8 mouse cellular contexts compared by ENCODE assay signal in the genomic region with DNA sequence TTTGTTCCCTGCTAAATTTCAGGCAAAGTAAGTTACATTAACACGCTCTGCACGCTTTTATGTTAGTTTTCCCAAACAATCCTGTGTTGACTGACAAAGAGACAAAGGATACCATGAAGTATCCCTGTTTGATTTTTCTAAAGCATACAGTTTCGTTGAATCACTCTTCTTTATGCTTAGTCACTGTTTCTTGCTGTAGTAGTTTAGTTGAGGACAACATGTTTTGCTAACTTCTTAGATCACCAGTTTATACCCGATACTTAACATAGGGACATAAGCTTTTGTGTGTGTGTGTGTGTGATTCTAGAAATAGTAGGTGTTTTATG. TPM values are rescaled to one million over a fixed set of nuclear protein-coding genes. Genes with fewer than 3 reads are reported as not detected.
A peak's percentile ranks its signal among the peaks of the same experiment; 100 is the strongest.
DNase-seq lines count a peak whose midpoint lies in the region; ATAC-seq and TF ChIP-seq lines count a peak whose summit lies in the region.

No protein-coding gene starts in this region.

- H3K27ac ChIP-seq in layer of hippocampus, adult 2 months = peak overlapping the region; percentile 100; the same call in 1 of the 2 replicates
- peak overlapping the region; percentile 98 for H3K27ac ChIP-seq in hindbrain, embryonic 15.5 days (replicated peaks)
- H3K27ac ChIP-seq in midbrain, postnatal 0 days (ENCODE audit: low read depth, low read length) = no peak overlapping the region

- no peak for DNase-seq in layer of hippocampus, adult 2 months (ENCODE audit: low spot score in 2 of 2)
- no peak for DNase-seq in layer of hippocampus, adult 11-12 months (ENCODE audit: low spot score)
- DNase-seq in c-Kit-negative CD71-positive TER-119-positive erythroid progenitor cells, embryonic 14.5 days (ENCODE audit: low read depth, low spot score) = peak; percentile 63
- no peak for DNase-seq in midbrain, postnatal 0 days (ENCODE audit: low spot score)
- DNase-seq in urinary bladder, postnatal 10 days (ENCODE audit: low spot score) = no peak
- no peak for DNase-seq in right cerebral cortex, postnatal 36 days (ENCODE audit: low spot score in 2 of 2)
- no peak for DNase-seq in kidney, postnatal 25 days

- no peaks in the 10 kb centered on the region for H3K9me3 ChIP-seq in hindbrain, embryonic 15.5 days
- no peaks in the 10 kb centered on the region for H3K9me3 ChIP-seq in midbrain, postnatal 0 days (ENCODE audit: low read length)

- peak overlapping the region; percentile 94 for H3K9ac ChIP-seq in hindbrain, embryonic 15.5 days
- H3K9ac ChIP-seq in midbrain, postnatal 0 days (replicated peaks; ENCODE audit: low read length, poor library complexity, severe bottlenecking) = no peak overlapping the region

- H3K27me3 ChIP-seq in hindbrain, embryonic 15.5 days = no peaks in the 10 kb centered on the region
- H3K27me3 ChIP-seq in midbrain, postnatal 0 days (ENCODE audit: insufficient read depth, low read length) = no peaks in the 10 kb centered on the region

- H3K4me3 ChIP-seq in layer of hippocampus, adult 2 months = peak overlapping the region; percentile 88
- peak overlapping the region; percentile 96 for H3K4me3 ChIP-seq in hindbrain, embryonic 15.5 days
- H3K4me3 ChIP-seq in midbrain, postnatal 0 days (ENCODE audit: low read depth, low read length) = peak overlapping the region; percentile 96

- peaks cover 10% of the 10 kb centered on the region; the same call in 1 of the 2 replicates for H3K4me1 ChIP-seq in hindbrain, embryonic 15.5 days (replicated peaks)
- peaks cover 4% of the 10 kb centered on the region; the same call in 1 of the 2 replicates for H3K4me1 ChIP-seq in midbrain, postnatal 0 days (ENCODE audit: insufficient read depth, low read length)

- H3K4me2 ChIP-seq in hindbrain, embryonic 15.5 days = peak overlapping the region; percentile 81
- H3K4me2 ChIP-seq in midbrain, postnatal 0 days (ENCODE audit: low read depth, low read length, poor library complexity, severe bottlenecking) = peak overlapping the region; percentile 83

- ATAC-seq in hindbrain, embryonic 15.5 days (ENCODE audit: low FRiP score, low read depth) = no peak
- no peak for ATAC-seq in midbrain, postnatal 0 days (ENCODE audit: low FRiP score)

- no peaks in the 10 kb centered on the region for H3K36me3 ChIP-seq in hindbrain, embryonic 15.5 days
- no peaks in the 10 kb centered on the region for H3K36me3 ChIP-seq in midbrain, postnatal 0 days (ENCODE audit: insufficient read depth, low read length)

- no peak for TF ChIP-seq CTCF in layer of hippocampus, adult 2 months (conservative IDR thresholded peaks at IDR 0.05)
- TF ChIP-seq CTCF in midbrain, postnatal 0 days (IDR thresholded peaks at IDR 0.05) = no peak

- WGBS in hindbrain, embryonic 15.5 days = 2% methylated on average over 4 of the region's 4 CpGs
- WGBS in midbrain, postnatal 0 days = 1% methylated on average over 4 of the region's 4 CpGs

RNA-seq across cellular contexts. Expression of a gene that starts 1.1 kb away (rescaled TPM):
- total RNA-seq in layer of hippocampus, adult 2 months (2021) = 10 to 100 TPM in 1 of 2 experiments, 1 to 10 TPM in 1; 8.1 to 10.1 TPM
- 19.6 and 22.7 TPM in 2 replicates for polyA plus RNA-seq in hindbrain, embryonic 15.5 days (2015; fragmentation: Nextera tagmentation; extraction: Ambion mirVana)
- total RNA-seq in midbrain, postnatal 0 days (2014; rRNA removed) = 9.0 and 13.4 TPM in 2 replicates
- 8.2 and 9.0 TPM in 2 replicates for polyA plus RNA-seq in midbrain, postnatal 0 days (2015; fragmentation: Nextera tagmentation; extraction: Ambion mirVana)
